In the genomic region with DNA sequence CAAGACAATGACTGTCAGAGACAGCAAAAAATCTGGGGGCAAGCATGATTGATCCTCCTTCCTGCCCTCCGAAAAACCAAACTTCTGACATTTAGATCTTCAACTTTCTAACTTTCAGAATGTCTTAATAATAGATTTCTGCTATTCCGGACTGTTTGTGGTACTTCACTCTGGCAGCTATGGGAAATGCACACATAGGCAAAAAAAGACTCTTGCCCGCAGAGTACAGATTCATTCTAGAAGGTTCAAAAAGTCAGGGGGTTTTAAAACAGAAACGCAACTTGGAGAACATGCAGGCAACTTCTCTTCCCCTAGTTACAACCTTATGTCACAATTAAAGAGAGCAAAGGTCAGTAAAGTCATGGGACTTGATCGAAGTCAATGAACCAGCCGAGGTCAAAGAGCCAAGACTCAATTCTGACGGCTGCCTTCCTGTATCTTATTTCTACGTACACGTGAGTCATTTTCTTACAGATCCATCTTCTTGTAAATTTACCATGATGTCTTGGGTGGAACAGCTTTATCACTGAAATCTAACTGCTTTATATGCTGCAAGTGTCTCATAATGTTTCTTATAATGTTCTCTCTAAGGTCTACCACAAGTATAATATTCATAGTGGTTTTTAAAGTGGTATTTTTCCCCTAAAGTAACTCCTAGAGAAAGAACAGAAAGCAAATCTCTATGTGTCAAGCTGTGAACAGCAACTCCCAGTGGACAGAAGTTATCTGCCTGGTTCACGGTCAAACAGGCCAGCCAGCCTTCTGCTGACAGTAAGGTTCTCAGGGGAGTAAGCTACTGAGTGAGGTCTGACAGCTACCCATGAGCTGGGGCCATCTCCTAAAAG, we compare ENCODE assay signal across 22 mouse cellular contexts. TPM values are rescaled to one million over a fixed set of nuclear protein-coding genes. Genes with fewer than 3 reads are reported as not detected.
DNase-seq lines count a peak whose midpoint lies in the region; ATAC-seq and TF ChIP-seq lines count a peak whose summit lies in the region.
"Had no signal": no experiment of that assay in that cellular context is flagged by ENCODE, and none has a peak within 500 bp of the region (broad histone marks: within the 10 kb centered on the region; RNA-seq: fewer than 3 reads in every experiment).

No protein-coding gene starts in this region.

- no peak for ATAC-seq in stomach, postnatal 0 days (ENCODE audit: low FRiP score, low TSS enrichment)
- ATAC-seq: inflammation-experienced regulatory T-cells, adult 6 months had no signal

- H3K4me3 ChIP-seq in lung, adult 2 months (replicated peaks; ENCODE audit: extremely low read depth, low read depth, low read length) = no peak overlapping the region
- no peak overlapping the region for H3K4me3 ChIP-seq in stomach, postnatal 0 days (ENCODE audit: low read depth, low read length)
- H3K4me3 ChIP-seq: erythroblast, embryonic 14.5 days; gastrocnemius, adult 2 months; heart, adult 2 months; hindbrain, embryonic 12.5 days; limb, embryonic 12.5 days; neural tube, embryonic 12.5 days had no signal

- no peak overlapping the region for H3K4me2 ChIP-seq in stomach, postnatal 0 days (replicated peaks; ENCODE audit: low read depth)
- H3K4me2 ChIP-seq: hindbrain, embryonic 12.5 days; limb, embryonic 12.5 days; midbrain, embryonic 11.5 days; neural tube, embryonic 12.5 days had no signal

- TF ChIP-seq EP300 in stomach, postnatal 0 days (optimal IDR thresholded peaks at IDR 0.05) = no peak

- no peaks in the 10 kb centered on the region for H3K4me1 ChIP-seq in lung, adult 2 months (ENCODE audit: control insufficient read depth, insufficient read depth, low read length)
- H3K4me1 ChIP-seq in stomach, postnatal 0 days (replicated peaks; ENCODE audit: control insufficient read depth, insufficient read depth) = no peaks in the 10 kb centered on the region; the same call in 1 of the 2 replicates
- H3K4me1 ChIP-seq: neural tube, embryonic 12.5 days had no signal

- TF ChIP-seq CTCF in lung, adult 2 months (IDR thresholded peaks at IDR 0.05; ENCODE audit: insufficient read depth, low read length) = no peak
- no peak for TF ChIP-seq CTCF in stomach, postnatal 0 days (IDR thresholded peaks at IDR 0.05; ENCODE audit: low read depth)

- no peak overlapping the region for H3K9ac ChIP-seq in stomach, postnatal 0 days (ENCODE audit: low read length)
- H3K9ac ChIP-seq: hindbrain, embryonic 12.5 days; limb, embryonic 12.5 days; neural tube, embryonic 12.5 days had no signal

- no peak for TF ChIP-seq POLR2A in lung, adult 2 months (IDR thresholded peaks at IDR 0.05; ENCODE audit: borderline replicate concordance, extremely low read depth, low read depth, low read length)

- H3K9me3 ChIP-seq in stomach, postnatal 0 days (ENCODE audit: control insufficient read depth, low read length) = no peaks in the 10 kb centered on the region
- H3K9me3 ChIP-seq: hindbrain, embryonic 12.5 days; limb, embryonic 12.5 days; neural tube, embryonic 12.5 days had no signal

- 84% methylated on average over 10 of the region's 10 CpGs for WGBS in lung, adult 2 months
- WGBS in stomach, postnatal 0 days = 75% methylated on average over 10 of the region's 10 CpGs

- intact Hi-C loops in heart, postnatal 10 days (cut with DNase I) = no loop called here
- intact Hi-C loops in heart, postnatal 36 days (cut with DNase I) = no loop called here

- peak; percentile 23 to 25 for DNase-seq in heart, postnatal 10 days
- DNase-seq in heart, postnatal 36 days = no peak
- peak; percentile 42 for DNase-seq in lung, postnatal 36 days
- no peak for DNase-seq in lung, adult 2 months
- peak; percentile 48 for DNase-seq in induced T-regulatory cell, adult 2 months (ENCODE audit: low read depth)
- peak; percentile 23 for DNase-seq in yolk sac, embryonic 10.5 days (ENCODE audit: low spot score)
- DNase-seq in stomach, postnatal 0 days (ENCODE audit: low spot score) = no peak
- no peak for DNase-seq in cerebellum, adult 18-20 months
- DNase-seq: adrenal gland, adult 8-10 months; B cell, adult 2 months; cerebellum, adult 9-10 months; gastrocnemius, adult 2 months; heart, adult 2 months; kidney, postnatal 10 days; lung, postnatal 4 days; thymus, postnatal 25 days had no signal

- H3K36me3 ChIP-seq in stomach, postnatal 0 days (ENCODE audit: control insufficient read depth, insufficient read depth, low read length) = no peaks in the 10 kb centered on the region
- H3K36me3 ChIP-seq: hindbrain, embryonic 12.5 days; limb, embryonic 12.5 days; neural tube, embryonic 12.5 days had no signal

- no peaks in the 10 kb centered on the region for H3K27me3 ChIP-seq in stomach, postnatal 0 days (ENCODE audit: control insufficient read depth, insufficient read depth, low read length)
- H3K27me3 ChIP-seq: hindbrain, embryonic 12.5 days; neural tube, embryonic 12.5 days had no signal

- no peak overlapping the region for H3K27ac ChIP-seq in stomach, postnatal 0 days (replicated peaks)
- H3K27ac ChIP-seq: gastrocnemius, adult 2 months; heart, adult 2 months; hindbrain, embryonic 12.5 days; limb, embryonic 12.5 days; neural tube, embryonic 12.5 days had no signal

RNA-seq across cellular contexts. Expression of gene Cd44, which starts 40.7 kb away (rescaled TPM):
- 10 to 100 TPM; 19.8 to 22.7 TPM for total RNA-seq in heart, postnatal 10 days (2021)
- 10 to 100 TPM; 10.2 to 11.3 TPM for total RNA-seq in heart, postnatal 36 days (2021)
- polyA plus RNA-seq in lung, adult 2 months (2012; rRNA removed) = 46.8 and 59.3 TPM in 2 replicates
- polyA plus RNA-seq in stomach, postnatal 0 days (2015; fragmentation: Nextera tagmentation; extraction: Ambion mirVana) = 27.5 and 27.7 TPM in 2 replicates

Comparison
In these comparisons a context has a peak if more than half of its experiments do, and no peak if none do; other contexts are left out.
1. DNase-seq: peak in heart, postnatal 10 days (2 of 2), lung, postnatal 36 days (single experiment), induced T-regulatory cell, adult 2 months (single experiment) and yolk sac, embryonic 10.5 days (single experiment); none in heart, postnatal 36 days (0 of 2), lung, adult 2 months (single experiment), stomach, postnatal 0 days (single experiment) and cerebellum, adult 18-20 months (0 of 2).